Mouse (Mus musculus) gonadal fat pad, adult 2 months (tissue): Measurements from ENCODE around the gene Gm20388. TPM values are rescaled to one million over a fixed set of nuclear protein-coding genes. Genes with fewer than 3 reads are reported as not detected.

Experiments used
- DNase-seq: peaks from one replicate; pipeline ENCODE4 v3.0.0-alpha.2; 2012; ENCODE audit warnings: low read depth
- polyA plus RNA-seq: library from polyadenylated mRNA; depleted of rRNA; stranded (reverse); fragments of >200 nt; gene quantifications from 2 replicates; pipeline ENCODE4 v1.2.3, GENCODE M21; 2012

The Gm20388 gene
- polyA plus RNA-seq, 1 experiment = 119 TPM

- no peak for DNase-seq
These were observed 1238.0 kb downstream of the Gm20388 start for GRCm38 (mm10) chr8:121148573-121149083.

GRCm38 (mm10) chr8:121152394-121152793, 1241.8 kb downstream of the Gm20388 start:
- no peak for DNase-seq

- no peak for DNase-seq
These were observed 1246.4 kb downstream of the Gm20388 start for GRCm38 (mm10) chr8:121156990-121157491.

- no peak for DNase-seq
These were observed 1248.2 kb downstream of the Gm20388 start for GRCm38 (mm10) chr8:121158812-121159211.

GRCm38 (mm10) chr8:121161437-121161836, 1250.8 kb downstream of the Gm20388 start:
- DNase-seq = no peak

GRCm38 (mm10) chr8:121162413-121162812, 1251.8 kb downstream of the Gm20388 start:
- DNase-seq = no peak

GRCm38 (mm10) chr8:121162906-121163695, 1252.5 kb downstream of the Gm20388 start:
- no peak for DNase-seq

- no peak for DNase-seq
These were observed 1253.4 kb downstream of the Gm20388 start for GRCm38 (mm10) chr8:121164017-121164469.

- no peak for DNase-seq
These were observed 1257.4 kb downstream of the Gm20388 start for GRCm38 (mm10) chr8:121168033-121168432.

- DNase-seq = no peak
These were observed 1259.5 kb downstream of the Gm20388 start for GRCm38 (mm10) chr8:121170116-121170515.

- DNase-seq = no peak
These were observed 1260.2 kb downstream of the Gm20388 start for GRCm38 (mm10) chr8:121170626-121171552.

- DNase-seq = no peak
These were observed 1261.9 kb downstream of the Gm20388 start for GRCm38 (mm10) chr8:121172567-121172966.

GRCm38 (mm10) chr8:121174178-121174577, 1263.5 kb downstream of the Gm20388 start:
- DNase-seq = no peak

GRCm38 (mm10) chr8:121174721-121175539, 1264.3 kb downstream of the Gm20388 start:
- DNase-seq = no peak

- no peak for DNase-seq
These were observed 1265.0 kb downstream of the Gm20388 start for GRCm38 (mm10) chr8:121175540-121176090.

GRCm38 (mm10) chr8:121176291-121176690, 1265.7 kb downstream of the Gm20388 start:
- no peak for DNase-seq

- no peak for DNase-seq
These were observed 1270.0 kb downstream of the Gm20388 start for GRCm38 (mm10) chr8:121180474-121181284.

- DNase-seq = no peak
These were observed 1270.7 kb downstream of the Gm20388 start for GRCm38 (mm10) chr8:121181285-121181884.
